Mouse (Mus musculus) forebrain, embryonic 10.5 days (tissue): Measurements from ENCODE around the gene Parn. TPM values are rescaled to one million over a fixed set of nuclear protein-coding genes. Genes with fewer than 3 reads are reported as not detected.

Experiments used
- DNase-seq: peaks from one replicate; pipeline ENCODE4 v3.0.0-alpha.2; 2017; ENCODE audit warnings: low spot score; ENCODE audit errors: extremely low spot score
- H3K27ac ChIP-seq: fragments of 300-500 bp; sonication (generic); 2 replicates; pipeline ENCODE4 v1.5.1; 2016; ENCODE audit warnings: mild to moderate bottlenecking
- H3K27me3 ChIP-seq: fragments of 300-500 bp; sonication (generic); 2 replicates; pipeline ENCODE4 v1.6.1; 2016; ENCODE audit warnings: mild to moderate bottlenecking; ENCODE audit not compliant: poor library complexity, severe bottlenecking
- H3K36me3 ChIP-seq: fragments of 300-500 bp; sonication (generic); replicated peaks from 2 replicates; pipeline ENCODE4 v1.6.1; 2016; ENCODE audit warnings: mild to moderate bottlenecking, moderate library complexity
- H3K4me1 ChIP-seq: fragments of 300-500 bp; sonication (generic); 2 replicates; pipeline ENCODE4 v1.6.1; 2016
- H3K4me3 ChIP-seq: fragments of 300-500 bp; sonication (generic); 2 replicates; pipeline ENCODE4 v1.5.1; 2016; ENCODE audit warnings: mild to moderate bottlenecking, moderate library complexity
- H3K9me3 ChIP-seq: fragments of 300-500 bp; sonication (generic); 2 replicates; pipeline ENCODE4 v1.6.1; 2016; ENCODE audit warnings: mild to moderate bottlenecking, moderate library complexity
- WGBS: fragments of 180-500 bp; shearing (Covaris S2); methylation state at CpG from one replicate; pipeline ENCODE4 v1.1.7; 2016; 5-methylcytosine and 5-hydroxymethylcytosine counted together
- polyA plus RNA-seq: library from polyadenylated mRNA; unstranded; fragments of >200 nt; fragmentation: Nextera tagmentation; extraction: Ambion mirVana; gene quantifications from 2 replicates; pipeline ENCODE4 v1.2.1, GENCODE M21; 2016

Gene Parn
- polyA plus RNA-seq, 1 experiment from 2014 or later: 46.4 TPM

GRCm38 (mm10) chr16:13492996-13493395 lies 175.0 kb downstream of the Parn start:
- H3K27ac ChIP-seq: no peak overlapping the region
- no peaks in the 10 kb centered on the region for H3K27me3 ChIP-seq
- H3K36me3 ChIP-seq: no peaks in the 10 kb centered on the region
- no peak overlapping the region for H3K4me3 ChIP-seq
- no peaks in the 10 kb centered on the region for H3K9me3 ChIP-seq
- no peaks in the 10 kb centered on the region for H3K4me1 ChIP-seq
- DNase-seq: no peak
- WGBS: 83% methylated on average over 3 of the region's 3 CpGs

GRCm38 (mm10) chr16:13491776-13492175 lies 176.2 kb downstream of the Parn start:
- Histone ChIP-seq H3K4me3 (no peak overlapping the region), H3K27me3 (no peaks in the 10 kb centered on the region), H3K36me3 (no peaks in the 10 kb centered on the region), H3K9me3 (no peaks in the 10 kb centered on the region), H3K27ac (no peak overlapping the region), H3K4me1 (no peaks in the 10 kb centered on the region)
- DNase-seq: no peak
- WGBS: 71% methylated on average over 3 of the region's 3 CpGs

Other genes starting within 250 kb of the Parn start
- 35.9 and 36.2 TPM in 2 replicates for gene Bfar, start 3.7 kb upstream of the Parn start, polyA plus RNA-seq
- gene 3110001I22Rik, start 3.8 kb upstream of the Parn start, polyA plus RNA-seq: 8.7 and 9.3 TPM in 2 replicates
- 0.44 TPM in 1 of 2 replicates, not detected in the other for gene Pla2g10, start 62.8 kb upstream of the Parn start, polyA plus RNA-seq
- 96.1 and 96.2 TPM in 2 replicates for gene Rrn3, start 112.5 kb upstream of the Parn start, polyA plus RNA-seq
- 122 and 125 TPM in 2 replicates for gene Ntan1, start 150.7 kb upstream of the Parn start, polyA plus RNA-seq
- 70.7 and 71.2 TPM in 2 replicates for gene Pdxdc1, start 235.0 kb upstream of the Parn start, polyA plus RNA-seq
- 3.1 TPM in 2 replicates for gene Mpv17l, start 235.0 kb upstream of the Parn start, polyA plus RNA-seq